Mouse (Mus musculus): ENCODE measurements around the gene Tgfbr1.

Tgfbr1 gene

DNA sequence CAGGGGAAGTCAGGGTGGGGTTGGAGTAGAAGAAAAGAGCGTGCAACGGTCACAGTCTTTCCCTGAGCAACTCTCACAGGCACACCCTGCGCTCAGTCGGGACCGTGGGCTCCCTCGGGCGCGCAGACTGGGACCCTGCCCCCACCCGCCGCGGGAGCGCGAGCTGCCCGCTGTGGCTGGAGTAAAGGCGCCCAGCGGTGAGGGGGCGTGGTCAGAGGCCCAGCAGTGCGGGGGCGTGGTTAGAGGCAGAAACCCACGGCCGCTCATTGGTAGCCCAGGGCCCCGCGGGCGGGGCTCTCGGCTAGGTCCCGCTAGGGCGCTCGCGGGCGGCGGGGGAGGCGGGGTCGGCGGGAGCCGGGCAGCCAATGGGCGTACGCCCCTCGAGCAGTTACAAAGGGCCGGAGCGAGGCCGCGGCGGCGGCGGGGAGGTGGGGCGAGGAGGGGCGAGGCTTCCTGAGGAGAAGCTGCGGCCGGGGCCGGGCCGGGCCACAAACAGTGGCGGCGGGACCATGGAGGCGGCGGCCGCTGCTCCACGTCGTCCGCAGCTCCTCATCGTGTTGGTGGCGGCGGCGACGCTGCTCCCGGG, at the start of gene Tgfbr1:
Gene Tgfbr1, plus strand, starts transcription at position 420 of the 586 bp plus-strand sequence.
- DNase-seq (ENCODE audit: low spot score in 2 of 2), result peak; percentile 99

DNA sequence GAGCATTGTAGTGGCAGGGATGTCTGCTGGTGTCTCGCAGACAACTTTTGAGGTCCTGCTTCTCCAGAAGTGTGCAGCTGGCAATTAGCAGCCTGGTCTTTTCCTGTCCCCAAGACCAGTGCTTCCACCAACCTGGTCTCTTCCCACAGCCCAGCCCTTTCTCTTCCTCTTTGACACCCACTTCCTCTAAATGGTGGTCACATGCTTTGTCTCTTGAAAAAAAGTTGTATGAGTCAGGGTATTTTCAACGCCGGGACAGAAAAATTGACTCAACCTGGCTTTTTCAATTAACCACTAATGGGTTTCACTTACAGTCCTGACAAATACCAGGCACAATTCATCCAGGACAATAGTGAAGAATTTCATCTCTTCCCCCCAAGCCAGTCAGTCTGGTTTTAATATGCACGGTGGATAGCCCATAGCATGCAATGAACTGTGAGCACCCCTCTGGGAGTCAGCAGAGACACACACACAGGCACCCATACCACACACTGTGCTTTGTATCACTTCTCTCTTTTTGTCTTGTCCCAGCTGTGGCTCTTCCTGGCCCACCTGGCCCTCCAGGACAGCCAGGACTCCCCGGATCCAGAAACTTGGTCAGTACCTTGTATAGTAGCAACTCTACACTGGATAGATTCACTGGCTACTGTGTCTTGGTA, 49.6 kb upstream of the Tgfbr1 start:
- peak; percentile 67 to 70 for DNase-seq (ENCODE audit: low spot score in 2 of 2)

DNA sequence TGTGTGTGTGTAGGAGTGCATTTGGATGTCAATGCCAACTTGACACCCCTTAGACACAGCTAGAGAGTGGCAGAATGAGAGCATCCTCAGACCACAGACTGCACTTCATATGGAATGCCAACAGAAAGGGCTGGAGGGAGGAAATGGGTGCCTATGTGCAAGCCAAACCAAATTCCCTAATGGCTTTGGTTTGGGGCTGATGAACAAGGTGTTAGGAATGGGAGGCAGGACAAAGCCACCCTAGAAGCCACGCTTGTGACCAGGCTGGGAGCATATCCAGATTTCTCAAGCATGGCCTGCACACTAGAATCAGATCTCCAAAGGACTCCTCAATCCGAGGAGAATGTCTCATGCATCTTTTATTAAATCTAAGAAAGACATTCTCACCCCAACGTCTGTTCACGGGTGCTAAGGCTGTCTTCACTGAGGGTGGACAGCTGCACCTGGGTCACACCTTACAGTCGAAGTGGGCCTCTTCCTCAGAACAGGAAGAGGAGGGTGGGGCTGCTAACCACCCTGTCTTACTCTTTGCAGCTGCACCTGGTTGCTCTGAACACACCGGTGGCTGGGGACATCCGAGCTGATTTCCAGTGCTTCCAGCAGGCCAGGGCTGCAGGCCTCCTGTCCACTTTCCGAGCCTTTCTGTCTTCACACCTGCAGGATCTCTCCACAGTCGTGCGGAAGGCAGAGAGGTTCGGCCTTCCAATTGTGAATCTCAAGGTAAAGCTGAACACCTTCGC, 43.0 kb upstream of the Tgfbr1 start:
- DNase-seq (ENCODE audit: low spot score in 2 of 2), result peak; percentile 48 to 59

DNA sequence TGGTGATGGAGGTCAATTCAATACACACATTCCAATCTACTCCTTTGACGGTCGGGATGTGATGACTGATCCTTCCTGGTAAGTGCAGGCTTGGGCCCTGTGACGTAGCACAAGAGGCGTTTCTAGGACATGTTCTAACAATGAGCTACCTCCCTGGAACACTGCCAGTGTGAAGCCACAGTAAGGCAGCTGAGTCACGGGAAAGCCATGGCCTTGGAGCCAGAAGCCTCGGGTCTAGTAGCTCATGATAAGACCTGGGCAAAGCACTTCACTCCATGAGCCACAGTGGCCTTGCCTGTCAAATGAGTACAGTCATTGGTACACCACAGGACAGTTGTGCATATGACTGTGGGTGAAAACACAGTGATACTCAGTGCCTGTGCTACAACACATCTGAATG, 42.2 kb upstream of the Tgfbr1 start:
- peak in 1 of 2 experiments; percentile 27 for DNase-seq (ENCODE audit: low spot score in 2 of 2)

DNA sequence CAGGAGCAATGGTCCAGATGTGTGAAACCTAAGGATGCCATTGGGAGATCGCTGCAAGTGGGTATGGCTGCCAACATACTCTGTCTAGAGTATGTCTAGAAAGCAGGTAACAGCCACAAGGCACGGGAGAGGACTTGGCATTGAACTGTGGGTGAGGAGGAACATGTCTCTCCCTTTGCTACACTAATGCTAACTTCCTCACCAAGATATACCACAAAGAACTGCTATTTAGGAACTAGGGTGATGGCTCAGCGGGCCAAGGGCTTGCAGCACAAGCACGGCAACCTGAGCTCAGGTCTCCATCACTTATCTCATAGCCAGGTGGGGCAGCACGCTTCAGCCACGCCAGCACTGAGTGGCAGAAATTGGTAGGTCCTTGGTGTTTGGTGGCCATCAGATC, 41.6 kb upstream of the Tgfbr1 start:
- peak in 1 of 2 experiments; percentile 36 for DNase-seq (ENCODE audit: low spot score in 2 of 2)

DNA sequence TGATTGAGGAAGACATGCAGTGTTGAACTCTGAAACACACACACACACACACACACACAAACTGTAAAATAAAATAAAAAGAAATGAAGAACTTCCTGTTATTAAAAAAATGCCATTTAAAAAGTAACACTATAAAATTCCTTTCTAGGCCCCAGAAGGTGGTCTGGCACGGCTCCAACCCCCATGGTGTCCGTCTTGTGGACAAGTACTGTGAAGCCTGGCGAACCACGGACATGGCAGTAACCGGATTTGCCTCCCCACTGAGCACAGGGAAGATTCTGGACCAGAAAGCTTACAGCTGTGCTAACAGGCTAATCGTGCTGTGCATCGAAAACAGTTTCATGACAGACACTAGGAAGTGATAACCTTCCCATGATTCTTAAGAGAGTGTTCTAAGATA, 41.1 kb upstream of the Tgfbr1 start:
- DNase-seq (ENCODE audit: low spot score in 2 of 2), result no peak

DNA sequence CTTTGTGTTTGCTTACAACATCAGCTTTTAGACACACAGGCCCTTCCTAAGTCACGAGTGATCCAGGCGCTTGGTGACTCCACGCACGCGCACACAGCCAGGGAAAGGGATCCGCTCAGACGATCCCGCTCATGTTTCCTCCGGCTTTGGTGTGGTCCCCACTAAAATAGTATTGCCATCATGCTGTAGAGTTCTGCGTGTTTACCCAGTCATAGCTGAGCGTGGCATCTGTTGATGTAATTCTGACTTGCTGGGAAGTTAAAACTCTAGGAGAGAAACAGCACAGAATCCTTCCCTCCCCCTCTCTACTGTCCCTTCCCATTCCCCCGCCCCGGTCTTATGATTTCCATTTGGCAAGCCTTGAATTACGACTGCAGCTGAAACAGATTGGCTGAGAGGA, 40.3 kb upstream of the Tgfbr1 start:
- no peak for DNase-seq (ENCODE audit: low spot score in 2 of 2)

DNA sequence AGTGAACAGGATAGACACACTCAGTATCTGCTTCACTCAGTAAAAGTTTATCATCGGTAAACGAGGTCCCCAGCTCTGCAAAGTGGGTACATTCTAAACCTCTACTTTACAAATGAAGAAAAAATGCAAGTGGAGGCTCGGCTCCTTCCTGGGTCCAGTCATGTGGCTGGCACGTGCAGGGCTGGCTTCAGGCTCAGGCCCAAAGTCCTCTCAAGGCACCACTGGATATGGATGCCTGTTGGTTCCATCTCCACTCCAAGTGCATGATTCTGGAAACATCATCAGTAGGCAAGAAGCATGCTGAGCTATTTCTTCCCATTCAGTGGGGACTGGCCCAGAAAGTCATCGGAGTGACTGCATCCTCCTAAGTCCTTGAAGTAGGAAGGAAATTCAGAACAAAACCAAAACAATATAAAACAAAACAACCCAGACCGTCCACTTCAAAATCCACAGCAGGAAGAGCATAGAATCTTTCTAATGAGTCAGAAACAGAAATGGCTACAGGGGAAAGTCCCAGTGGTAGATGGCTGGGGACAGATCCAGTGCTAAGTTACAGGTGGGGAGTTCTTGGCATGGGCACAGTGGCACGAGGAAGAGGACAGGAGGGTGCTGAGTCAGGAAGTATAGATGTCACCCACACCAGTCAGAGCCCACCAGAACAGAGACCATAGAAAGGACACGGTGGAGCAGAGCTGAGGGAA, 39.2 kb upstream of the Tgfbr1 start:
- peak in 1 of 2 experiments; percentile 15 for DNase-seq (ENCODE audit: low spot score in 2 of 2)

DNA sequence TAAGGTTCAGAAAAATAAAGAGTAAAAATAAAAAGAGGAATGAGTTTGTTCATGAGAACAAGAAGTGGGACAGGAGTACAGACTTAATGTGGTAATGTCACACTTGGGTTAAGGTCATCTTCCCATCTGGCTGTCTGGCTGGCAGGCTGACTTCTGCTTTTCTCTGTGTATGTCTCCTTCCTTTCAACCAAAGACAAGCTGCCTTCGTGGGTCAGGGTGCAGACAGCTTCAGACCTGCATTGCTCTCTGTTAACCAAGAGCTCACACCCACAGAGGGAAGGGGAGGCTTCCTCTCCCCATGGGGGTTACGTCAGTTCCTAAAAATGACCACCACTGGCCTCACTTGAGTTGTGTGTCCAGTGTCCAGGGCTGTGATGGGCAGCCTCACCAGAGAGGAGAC, 37.6 kb upstream of the Tgfbr1 start:
- peak; percentile 77 to 78 for DNase-seq (ENCODE audit: low spot score in 2 of 2)

DNA sequence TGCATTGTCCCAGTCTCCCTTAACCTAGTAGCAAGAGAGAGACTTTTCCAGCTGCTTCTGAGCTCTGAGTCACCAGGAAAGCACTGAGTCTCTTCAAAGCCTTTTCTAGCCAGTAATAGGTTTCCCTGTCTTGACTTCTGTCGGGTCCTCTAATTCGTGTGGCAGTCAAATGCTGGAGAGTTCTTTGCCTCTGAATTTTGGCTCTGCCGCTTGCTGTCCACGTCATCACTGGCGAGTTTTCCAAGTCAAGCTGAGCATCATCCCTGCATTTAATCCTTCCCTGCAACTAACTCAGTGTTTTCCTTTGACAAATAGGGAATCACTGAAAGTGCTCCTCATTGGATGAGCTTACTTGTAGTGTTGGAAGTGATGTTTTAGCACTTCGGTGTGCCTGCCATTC, 36.6 kb upstream of the Tgfbr1 start:
- DNase-seq (ENCODE audit: low spot score in 2 of 2), result no peak

DNA sequence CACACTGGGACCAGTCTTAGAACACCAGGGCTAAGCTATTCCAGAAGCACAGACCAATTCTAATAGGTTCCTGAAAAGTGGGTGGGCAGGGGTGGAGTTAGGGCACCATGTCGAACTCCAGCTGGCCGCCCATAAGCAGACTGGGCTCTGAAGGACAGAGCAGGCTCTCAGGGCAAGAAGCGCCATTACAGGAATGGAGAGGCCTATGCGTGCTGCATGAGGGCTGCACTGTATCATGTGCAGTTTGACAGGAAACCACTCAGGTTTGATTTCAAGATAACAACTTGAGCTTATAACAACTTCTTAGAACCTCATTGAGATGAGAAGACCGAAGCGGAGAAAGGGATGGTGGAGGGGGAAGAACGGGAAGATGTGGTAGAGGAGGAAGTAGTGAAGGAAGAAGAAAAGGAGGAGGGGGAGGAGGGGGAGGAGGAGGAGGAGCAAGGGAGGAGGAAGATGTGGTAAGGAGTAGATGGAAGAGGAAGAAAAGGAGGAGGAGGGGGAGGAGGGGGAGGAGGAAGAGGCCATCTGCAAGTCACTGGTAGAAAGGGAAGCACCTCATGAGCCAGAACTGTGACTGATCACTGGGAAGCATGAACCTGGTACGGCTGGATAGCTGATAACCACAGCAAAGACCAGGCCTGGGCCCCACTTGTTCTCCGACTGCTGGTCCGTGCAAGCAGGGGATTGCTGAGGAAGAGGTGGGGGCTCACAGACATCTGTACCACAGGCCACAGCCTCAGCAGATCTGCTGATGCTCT, 33.3 kb upstream of the Tgfbr1 start:
- DNase-seq (ENCODE audit: low spot score in 2 of 2), result peak; percentile 14 to 25

DNA sequence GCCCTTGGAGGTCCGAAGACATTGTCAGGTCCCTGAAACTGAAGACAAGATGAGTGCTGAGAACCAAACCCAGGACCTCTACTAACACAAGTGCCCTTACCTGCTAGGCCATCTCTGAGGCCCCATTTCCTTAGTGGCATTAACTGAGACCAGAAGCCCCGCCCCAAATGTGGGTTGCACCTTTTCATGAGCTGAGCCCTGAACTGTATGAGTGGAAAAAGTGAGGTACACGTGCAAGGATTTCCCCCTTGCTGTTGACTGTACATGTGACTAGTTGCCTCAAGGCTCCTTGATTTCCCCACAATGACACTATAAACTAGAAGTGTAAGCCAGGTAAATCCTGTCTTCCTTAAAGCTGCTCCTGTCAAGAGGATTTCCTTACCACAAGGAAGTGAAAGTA, 30.7 kb upstream of the Tgfbr1 start:
- DNase-seq (ENCODE audit: low spot score in 2 of 2), result peak; percentile 54 to 68

DNA sequence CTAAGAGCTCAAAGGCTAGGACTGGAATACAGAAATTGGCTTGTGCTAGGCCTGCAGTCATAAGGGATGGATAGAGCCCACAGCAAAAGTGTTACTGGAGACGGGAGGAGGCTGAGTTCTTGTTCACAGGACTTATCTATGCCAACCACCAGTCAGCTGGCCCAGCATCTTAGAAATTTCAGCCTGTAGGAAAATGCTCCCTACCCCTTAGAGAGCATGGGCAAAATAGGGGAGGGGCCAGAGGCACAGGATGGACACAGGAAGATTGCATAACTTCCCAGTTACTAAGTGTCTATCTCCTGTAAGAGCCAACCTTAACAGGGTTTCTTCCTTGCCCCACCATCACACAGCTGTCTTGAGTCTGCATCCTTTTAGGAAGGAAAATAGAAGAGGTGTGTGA, 28.8 kb upstream of the Tgfbr1 start:
- no peak for DNase-seq (ENCODE audit: low spot score in 2 of 2)

DNA sequence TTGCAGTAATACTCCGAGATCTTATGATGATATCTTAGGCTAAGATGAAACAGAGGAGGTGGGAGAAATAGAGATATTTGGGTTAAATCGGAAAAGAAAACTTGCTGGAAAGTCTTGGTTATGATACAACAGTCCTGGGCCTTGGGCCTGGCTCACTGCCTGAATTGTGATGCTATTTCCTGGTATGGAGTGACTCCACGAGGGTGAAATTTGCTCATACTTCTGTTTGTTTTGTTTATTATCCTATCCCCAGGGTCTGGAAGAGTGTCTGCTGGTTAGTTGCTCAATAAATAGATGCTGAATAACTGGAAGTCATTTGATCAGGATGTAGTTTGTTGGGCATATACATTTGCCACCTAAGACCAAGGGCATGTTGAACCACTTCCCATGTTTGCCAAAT, 25.2 kb upstream of the Tgfbr1 start:
- DNase-seq (ENCODE audit: low spot score in 2 of 2), result no peak

DNA sequence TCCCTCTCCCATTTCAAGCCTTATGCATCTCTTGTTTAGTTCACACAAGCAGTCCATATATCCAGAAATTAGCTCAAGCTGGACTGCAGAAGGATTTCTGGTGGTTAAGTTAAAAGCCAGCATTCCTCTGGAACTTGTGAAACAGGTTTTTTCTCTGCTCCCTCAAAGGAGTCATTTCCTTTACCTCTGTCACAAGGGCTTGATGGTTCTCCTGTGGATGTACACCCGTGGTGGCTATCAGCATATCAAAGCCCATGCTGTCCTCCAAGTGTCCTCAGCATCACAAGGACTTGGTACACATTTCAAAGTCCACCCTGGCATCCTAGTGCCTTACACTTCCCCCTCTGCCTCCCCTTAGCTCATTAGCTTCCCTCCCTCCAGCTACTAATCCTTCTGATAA, 23.7 kb upstream of the Tgfbr1 start:
- DNase-seq (ENCODE audit: low spot score in 2 of 2), result no peak

DNA sequence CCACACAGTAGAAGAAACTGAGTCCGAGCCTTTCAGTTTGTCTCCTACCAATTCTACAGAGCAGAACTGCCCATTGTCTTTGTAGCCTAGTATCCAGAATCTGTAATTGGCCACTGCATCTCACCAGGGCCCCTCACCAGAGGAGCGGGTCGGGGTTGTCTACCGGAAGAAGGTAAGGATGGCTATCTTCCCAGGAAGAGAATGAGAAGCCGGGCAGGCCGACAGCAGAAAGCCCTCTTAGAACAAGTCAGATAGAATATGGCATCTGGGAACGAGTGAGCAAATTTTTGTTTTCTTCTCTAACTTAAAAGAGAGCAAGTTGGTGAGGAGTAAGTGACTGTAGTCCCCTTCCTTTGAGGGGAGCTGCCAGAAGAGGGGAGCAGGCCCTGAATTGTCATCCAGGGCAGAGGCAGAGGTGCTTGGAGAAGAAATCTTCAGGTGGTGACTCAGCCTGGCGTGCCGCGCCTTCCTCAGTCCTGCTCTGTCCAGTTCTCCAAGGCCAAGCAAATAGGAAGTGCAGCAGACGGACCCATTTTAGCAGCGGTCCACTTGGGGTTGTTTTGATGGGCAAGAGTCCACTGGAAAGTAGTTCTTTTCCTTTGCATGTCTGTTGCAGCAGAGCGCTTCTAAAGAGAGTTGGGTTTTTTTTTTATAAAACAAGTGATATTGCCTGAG, 22.5 kb upstream of the Tgfbr1 start:
- no peak for DNase-seq (ENCODE audit: low spot score in 2 of 2)

DNA sequence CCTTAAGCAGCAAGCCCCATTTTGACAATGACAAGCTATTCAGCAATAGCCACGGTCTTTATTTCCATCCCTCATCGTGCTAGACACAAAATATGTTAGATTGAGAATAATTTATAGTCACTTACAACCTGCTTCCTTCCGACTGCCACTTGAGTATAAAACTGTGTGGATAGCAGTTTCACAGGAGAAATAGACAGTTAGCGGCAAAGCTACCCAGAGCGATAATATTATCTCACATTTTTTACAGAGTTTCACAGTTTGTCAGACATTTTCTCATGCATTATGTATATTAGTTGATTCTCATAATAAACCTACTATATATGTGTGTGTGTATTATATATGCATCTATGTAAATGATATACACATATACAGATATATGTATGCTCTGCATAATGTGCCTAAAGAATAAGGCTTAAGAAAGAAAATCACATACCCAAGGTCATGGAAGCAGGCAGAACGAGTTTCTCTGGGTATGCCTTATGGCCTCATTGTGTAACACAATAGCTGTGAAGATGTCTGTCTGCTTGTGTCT, 20.1 kb upstream of the Tgfbr1 start:
- no peak for DNase-seq (ENCODE audit: low spot score in 2 of 2)

DNA sequence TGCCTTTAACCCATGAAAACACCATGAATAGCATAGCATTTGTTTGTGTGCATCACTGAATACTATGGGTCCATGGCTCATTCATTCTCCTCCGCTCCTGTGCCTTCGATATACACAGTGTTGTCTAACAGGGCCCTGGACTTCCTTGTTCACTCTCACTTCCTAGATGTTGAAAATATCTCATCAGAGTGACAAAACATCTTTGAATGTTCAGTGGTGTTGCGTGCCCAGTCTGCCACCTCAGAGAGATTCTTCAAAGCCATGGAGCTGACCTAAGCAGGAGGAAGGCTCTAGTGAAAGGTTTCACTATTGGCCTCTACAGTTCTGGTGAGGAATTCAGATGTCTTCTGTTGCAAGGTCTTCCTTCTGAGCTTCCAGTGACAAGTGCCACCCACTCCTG, 19.5 kb upstream of the Tgfbr1 start:
- DNase-seq (ENCODE audit: low spot score in 2 of 2), result no peak

DNA sequence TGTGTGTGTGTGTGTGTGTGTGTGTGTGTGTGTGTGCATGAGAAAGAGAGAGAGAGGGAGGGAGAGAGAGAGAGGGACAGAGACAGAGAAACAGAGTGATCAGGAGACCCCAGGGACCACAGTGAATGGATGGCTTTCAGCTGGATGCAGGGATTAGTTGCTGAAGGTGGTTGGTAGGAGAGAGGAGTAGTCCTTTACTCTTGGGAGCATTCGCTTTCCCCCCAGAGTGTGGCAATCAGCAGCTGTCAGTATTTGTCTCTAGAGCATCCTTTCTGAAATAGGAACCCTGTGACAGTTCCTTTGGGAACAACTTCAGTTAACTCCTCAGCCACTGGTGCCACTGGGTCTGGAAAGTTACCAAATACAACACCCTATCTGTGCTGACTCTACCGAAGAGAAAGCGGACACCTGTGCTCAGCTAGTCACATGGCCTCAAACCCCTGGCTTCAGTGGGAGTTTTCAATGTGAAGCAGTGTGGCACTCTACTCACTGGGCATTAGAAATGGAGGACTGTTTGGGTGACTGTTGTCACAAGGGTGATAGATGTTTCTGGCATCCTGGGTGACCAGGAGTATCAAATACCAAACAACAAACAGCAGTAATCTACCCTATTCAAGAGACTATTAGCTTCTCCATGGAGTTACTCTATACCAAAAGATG, 16.0 kb upstream of the Tgfbr1 start:
- DNase-seq (ENCODE audit: low spot score in 2 of 2), result no peak

DNA sequence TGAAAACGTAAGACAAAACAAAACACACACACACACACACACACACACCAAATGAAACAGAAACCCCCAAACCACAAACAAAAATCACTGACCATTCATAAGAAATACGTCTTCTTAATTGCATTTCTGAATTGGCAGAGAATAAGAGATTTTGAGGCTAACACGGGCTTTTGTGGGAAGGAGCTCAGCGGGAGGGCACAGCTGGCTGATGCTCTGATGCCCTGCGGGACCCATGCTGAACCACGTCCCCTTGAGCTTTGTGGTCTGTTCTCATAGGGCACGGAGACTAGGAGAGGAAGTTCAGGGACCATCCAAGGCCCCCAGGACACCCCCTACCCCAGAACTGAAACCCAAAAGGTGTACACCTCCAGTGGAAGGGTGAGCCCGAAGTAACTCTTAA, 10.4 kb upstream of the Tgfbr1 start:
- DNase-seq (ENCODE audit: low spot score in 2 of 2), result no peak
